7 mouse cellular contexts compared by ENCODE assay signal in the genomic region with DNA sequence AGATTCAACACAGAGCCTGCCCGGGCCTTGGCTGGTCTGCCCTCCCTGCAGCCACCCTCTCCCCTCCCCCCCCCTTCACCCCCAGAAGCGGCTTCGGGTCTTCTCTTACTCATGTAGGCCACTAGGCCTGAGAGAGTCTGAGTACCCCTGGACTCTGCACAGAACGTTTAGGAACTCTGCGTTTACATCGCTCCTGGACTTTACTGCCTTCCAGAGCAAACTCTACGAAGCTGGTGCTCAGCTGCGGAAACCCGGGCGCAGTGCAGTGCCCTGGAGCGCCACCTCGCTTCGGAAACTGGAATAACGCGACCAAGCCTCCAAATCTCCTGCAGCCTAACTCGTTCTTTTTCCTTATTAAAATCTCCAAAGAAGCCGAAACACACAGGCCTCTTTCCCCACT. TPM values are rescaled to one million over a fixed set of nuclear protein-coding genes. Genes with fewer than 3 reads are reported as not detected.
DNase-seq lines count a peak whose midpoint lies in the region; ATAC-seq and TF ChIP-seq lines count a peak whose summit lies in the region.

No protein-coding gene starts in this region.

- DNase-seq in adrenal gland, postnatal 25 days, result peak; percentile 85
- DNase-seq in heart, adult 8-10 months (ENCODE audit: low spot score), result peak; percentile 72
- peak; percentile 77 to 88 for DNase-seq in kidney, adult 8-10 months
- peak; percentile 93 for DNase-seq in limb, embryonic 11.5 days (ENCODE audit: low spot score)

- no peaks in the 10 kb centered on the region for H3K36me3 ChIP-seq in embryonic facial prominence, embryonic 12.5 days
- no peaks in the 10 kb centered on the region for H3K36me3 ChIP-seq in limb, embryonic 11.5 days (ENCODE audit: control insufficient read depth, insufficient read depth, low read length)
- no peaks in the 10 kb centered on the region for H3K36me3 ChIP-seq in midbrain, embryonic 12.5 days
- H3K36me3 ChIP-seq in testis, adult 2 months (ENCODE audit: control insufficient read depth, insufficient read depth, low read length), result no peaks in the 10 kb centered on the region

- no peak overlapping the region for H3K27ac ChIP-seq in embryonic facial prominence, embryonic 12.5 days
- H3K27ac ChIP-seq in limb, embryonic 11.5 days (replicated peaks; ENCODE audit: low read depth, low read length), result no peak overlapping the region
- peak overlapping the region; percentile 89 for H3K27ac ChIP-seq in midbrain, embryonic 12.5 days (replicated peaks)
- H3K27ac ChIP-seq in testis, adult 2 months (ENCODE audit: control insufficient read depth, insufficient read depth, low read depth, low read length), result 0 out of 2 replicates have a peak overlapping the region, but pooled peaks have one; percentile 56

- peaks cover 85% of the 10 kb centered on the region for H3K27me3 ChIP-seq in embryonic facial prominence, embryonic 12.5 days
- H3K27me3 ChIP-seq in limb, embryonic 11.5 days (ENCODE audit: control insufficient read depth, insufficient read depth, low read length), result peaks cover 68% of the 10 kb centered on the region
- peaks cover 98% of the 10 kb centered on the region for H3K27me3 ChIP-seq in midbrain, embryonic 12.5 days
- H3K27me3 ChIP-seq in testis, adult 2 months (ENCODE audit: control insufficient read depth, insufficient read depth, low read length), result peaks cover 2% of the 10 kb centered on the region; the same call in 1 of the 2 replicates

- TF ChIP-seq POLR2A in testis, adult 2 months (IDR thresholded peaks at IDR 0.05; ENCODE audit: control insufficient read depth, low read depth, low read length), result no peak

- ATAC-seq in embryonic facial prominence, embryonic 12.5 days (ENCODE audit: insufficient number of reproducible peaks, insufficient read depth, low FRiP score, low TSS enrichment), result peak; percentile 50; the same call in 1 of the 2 replicates
- ATAC-seq in limb, embryonic 11.5 days (ENCODE audit: insufficient number of reproducible peaks, low FRiP score, low TSS enrichment, low read depth), result no peak
- ATAC-seq in midbrain, embryonic 12.5 days (ENCODE audit: low FRiP score, low read depth), result 0 out of 2 replicates have a peak, but pooled peaks have one; percentile 28

- no peak overlapping the region for H3K9ac ChIP-seq in embryonic facial prominence, embryonic 12.5 days
- H3K9ac ChIP-seq in limb, embryonic 11.5 days (ENCODE audit: low read length), result no peak overlapping the region
- peak overlapping the region; percentile 64 for H3K9ac ChIP-seq in midbrain, embryonic 12.5 days (replicated peaks)

- under 1% methylated on average over 17 of the region's 17 CpGs for WGBS in embryonic facial prominence, embryonic 12.5 days
- WGBS in limb, embryonic 11.5 days, result under 1% methylated on average over 17 of the region's 17 CpGs
- WGBS in midbrain, embryonic 12.5 days, result 0% methylated on average over 17 of the region's 17 CpGs

- H3K4me1 ChIP-seq in embryonic facial prominence, embryonic 12.5 days, result peaks cover 34% of the 10 kb centered on the region
- peaks cover 27% of the 10 kb centered on the region for H3K4me1 ChIP-seq in limb, embryonic 11.5 days (ENCODE audit: control insufficient read depth, insufficient read depth, low read length)
- peaks cover 51% of the 10 kb centered on the region for H3K4me1 ChIP-seq in midbrain, embryonic 12.5 days
- H3K4me1 ChIP-seq in testis, adult 2 months (ENCODE audit: control insufficient read depth, insufficient read depth, low read length), result peaks cover 19% of the 10 kb centered on the region

- peak; percentile 89 for TF ChIP-seq CTCF in testis, adult 2 months (IDR thresholded peaks at IDR 0.05; ENCODE audit: control insufficient read depth, insufficient read depth, insufficient replicate concordance, low read depth, low read length)

- H3K9me3 ChIP-seq in embryonic facial prominence, embryonic 12.5 days, result no peaks in the 10 kb centered on the region
- no peaks in the 10 kb centered on the region for H3K9me3 ChIP-seq in limb, embryonic 11.5 days (ENCODE audit: control insufficient read depth, low read length)
- no peaks in the 10 kb centered on the region for H3K9me3 ChIP-seq in midbrain, embryonic 12.5 days

- 0 out of 2 replicates have a peak overlapping the region, but pooled peaks have one; percentile 12 for H3K4me3 ChIP-seq in embryonic facial prominence, embryonic 12.5 days
- no peak overlapping the region for H3K4me3 ChIP-seq in limb, embryonic 11.5 days (ENCODE audit: low read depth, low read length)
- peak overlapping the region; percentile 41 for H3K4me3 ChIP-seq in midbrain, embryonic 12.5 days
- peak overlapping the region; percentile 45; the same call in 1 of the 2 replicates for H3K4me3 ChIP-seq in testis, adult 2 months (ENCODE audit: control insufficient read depth, low read depth, low read length)

- peak overlapping the region; percentile 39 for H3K4me2 ChIP-seq in embryonic facial prominence, embryonic 12.5 days (replicated peaks)
- peak overlapping the region; percentile 39 for H3K4me2 ChIP-seq in limb, embryonic 11.5 days (ENCODE audit: low read depth, severe bottlenecking)
- peak overlapping the region; percentile 60 for H3K4me2 ChIP-seq in midbrain, embryonic 12.5 days (replicated peaks)

RNA-seq across cellular contexts. Expression of a gene that starts 31.7 kb away (rescaled TPM):
- 101 and 117 TPM in 2 replicates for total RNA-seq in adrenal gland, postnatal 25 days (2021)
- 96.9 and 99.0 TPM in 2 replicates for polyA plus RNA-seq in embryonic facial prominence, embryonic 12.5 days (2016; fragmentation: Nextera tagmentation; extraction: Ambion mirVana)
- 10 to 100 TPM; 12.5 to 23.1 (median 20.3) TPM for total RNA-seq in heart, adult 8-10 months (2022)
- polyA plus RNA-seq in limb, embryonic 11.5 days (2014; fragmentation: Nextera tagmentation; extraction: Ambion mirVana), result 71.4 and 79.5 TPM in 2 replicates
- 105 and 143 TPM in 2 replicates for polyA plus RNA-seq in midbrain, embryonic 12.5 days (2016; fragmentation: Nextera tagmentation; extraction: Ambion mirVana)
- 11.3 and 14.8 TPM in 2 replicates for polyA plus RNA-seq in testis, adult 2 months (2012; rRNA removed)

Comparison
In these comparisons a context has a peak if more than half of its experiments do, and no peak if none do; other contexts are left out.
1. H3K27ac ChIP-seq: peak in midbrain, embryonic 12.5 days (single experiment) and testis, adult 2 months (single experiment); none in embryonic facial prominence, embryonic 12.5 days (single experiment) and limb, embryonic 11.5 days (single experiment).
2. Peak in every context shown above with its lines, with median percentiles within 50 percentile points of each other: DNase-seq and H3K4me2 ChIP-seq.